7 mouse cellular contexts compared by ENCODE assay signal in the genomic region with DNA sequence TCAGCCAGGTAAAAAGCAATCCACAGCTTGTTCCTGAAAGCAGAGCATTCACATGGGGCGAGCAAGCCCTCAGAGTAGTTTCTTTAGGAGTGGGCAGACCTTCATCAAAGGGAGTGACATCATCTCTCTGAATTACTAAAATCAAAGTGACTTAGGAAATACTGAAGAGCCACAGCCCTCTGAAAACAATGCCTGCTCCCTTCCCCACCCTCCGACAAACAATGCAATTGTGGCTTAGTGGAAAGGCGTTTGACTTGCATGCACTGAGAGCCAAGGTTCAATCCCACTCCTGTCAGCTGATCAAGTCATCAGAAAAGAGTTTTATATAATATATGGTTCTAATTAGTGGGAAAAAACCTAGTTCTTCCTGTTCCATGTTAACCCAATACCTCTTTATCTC. TPM values are rescaled to one million over a fixed set of nuclear protein-coding genes. Genes with fewer than 3 reads are reported as not detected.
"Had no signal": no experiment of that assay in that cellular context is flagged by ENCODE, and none has a peak within 500 bp of the region (broad histone marks: within the 10 kb centered on the region; RNA-seq: fewer than 3 reads in every experiment).

No protein-coding gene starts in this region.

- H3K4me3 ChIP-seq: limb, embryonic 15.5 days; midbrain, embryonic 12.5 days had no signal

- H3K27me3 ChIP-seq: limb, embryonic 15.5 days; midbrain, embryonic 12.5 days had no signal

- H3K4me2 ChIP-seq: limb, embryonic 15.5 days; midbrain, embryonic 12.5 days had no signal

- H3K27ac ChIP-seq: limb, embryonic 15.5 days; liver, embryonic 14.5 days; midbrain, embryonic 12.5 days had no signal

- H3K9me3 ChIP-seq: limb, embryonic 15.5 days; midbrain, embryonic 12.5 days had no signal

- DNase-seq: lung, adult 2 months; right cerebral cortex, postnatal 25 days; thymus, postnatal 36 days had no signal

- H3K9ac ChIP-seq: limb, embryonic 15.5 days; liver, embryonic 14.5 days; midbrain, embryonic 12.5 days had no signal

RNA-seq across cellular contexts. Expression of a gene that starts 26.0 kb away (rescaled TPM):
- total RNA-seq: megakaryocyte-erythroid progenitor cell, adult 5-6 weeks had no signal
